Mouse (Mus musculus) midbrain, embryonic 13.5 days (tissue): ENCODE results near the gene Rbm15. TPM values are rescaled to one million over a fixed set of nuclear protein-coding genes. Genes with fewer than 3 reads are reported as not detected.

Experiments
- polyA plus RNA-seq: library from polyadenylated mRNA; unstranded; fragments of >200 nt; fragmentation: Nextera tagmentation; extraction: Ambion mirVana; gene quantifications from 2 replicates; pipeline ENCODE4 v1.2.1, GENCODE M21; 2015

Gene Rbm15
- polyA plus RNA-seq, 1 experiment from 2014 or later = 12.0 TPM

Other genes with a start within 250 kb of the Rbm15 start
- 1.1 and 1.2 TPM in 2 replicates for gene Kcna2, start 232.5 kb downstream of the Rbm15 start, polyA plus RNA-seq
- gene Kcna10, start 150.6 kb downstream of the Rbm15 start, polyA plus RNA-seq = not detected in 2 replicates
- 0.27 and 4.2 TPM in 2 replicates for gene Cym, start 111.9 kb downstream of the Rbm15 start, polyA plus RNA-seq
- not detected in 2 replicates for gene A630076J17Rik, start 103.1 kb downstream of the Rbm15 start, polyA plus RNA-seq
- gene Prok1, start 94.0 kb downstream of the Rbm15 start, polyA plus RNA-seq = not detected in 2 replicates
- gene Lamtor5, start 54.8 kb downstream of the Rbm15 start, polyA plus RNA-seq = 203 and 216 TPM in 2 replicates
- gene Slc16a4, start 42.4 kb downstream of the Rbm15 start, polyA plus RNA-seq = 2.1 and 2.3 TPM in 2 replicates
- gene Kcnc4, start 125.9 kb upstream of the Rbm15 start, polyA plus RNA-seq = 1.4 and 1.8 TPM in 2 replicates
- 6.0 and 13.4 TPM in 2 replicates for gene Slc6a17, start 184.3 kb upstream of the Rbm15 start, polyA plus RNA-seq
- not detected in 2 replicates for gene Ubl4b, start 221.4 kb upstream of the Rbm15 start, polyA plus RNA-seq